Comparison of ENCODE assay signal across 8 mouse cellular contexts in the genomic region with DNA sequence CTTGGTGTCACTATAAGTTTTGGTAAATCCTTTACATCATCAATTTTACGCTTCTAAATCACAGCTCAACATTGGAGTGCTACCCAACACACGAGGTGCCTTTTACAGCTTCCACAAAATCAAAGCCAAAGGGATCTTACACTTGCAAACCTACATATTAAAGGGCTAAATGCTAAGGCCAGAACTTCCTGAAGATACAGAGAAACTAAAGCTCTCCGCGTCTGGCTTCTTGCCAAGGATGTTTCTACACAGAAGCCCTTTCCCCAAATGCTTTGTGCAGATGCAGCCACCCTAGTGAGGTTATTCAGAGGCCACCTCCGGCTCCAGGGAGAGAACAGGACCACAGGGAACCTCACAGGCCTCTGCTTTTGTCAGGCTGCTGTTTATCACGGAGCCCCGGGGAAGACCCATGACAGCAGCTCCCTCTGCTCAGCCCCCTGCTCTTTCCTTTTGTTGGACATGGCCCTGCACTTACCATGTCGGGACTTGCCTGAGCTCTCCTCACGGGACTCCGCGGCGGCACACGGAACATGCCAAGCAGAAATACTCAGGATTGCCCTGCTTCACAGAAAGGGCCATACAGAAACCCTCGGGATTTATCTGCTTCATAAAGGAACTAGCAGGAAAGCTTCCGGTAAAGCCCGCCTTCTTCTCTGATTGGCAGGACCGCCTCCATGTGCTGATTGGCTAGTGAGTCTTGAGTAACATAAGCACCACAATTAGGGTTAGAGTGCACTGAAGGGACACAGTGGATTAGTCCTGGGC. TPM values are rescaled to one million over a fixed set of nuclear protein-coding genes. Genes with fewer than 3 reads are reported as not detected.
A peak's percentile ranks its signal among the peaks of the same experiment; 100 is the strongest.
DNase-seq lines count a peak whose midpoint lies in the region; ATAC-seq and TF ChIP-seq lines count a peak whose summit lies in the region.
"Not testable (repeated sequence)": the region's sequence is repeated elsewhere in the genome, so short reads cannot be mapped to it uniquely, and the experiment has no call there.

A gene (minus strand): TSS at position 653 of the 765 bp plus-strand sequence.

- peak; percentile 99 for ATAC-seq in forebrain, embryonic 15.5 days (replicated peaks)
- ATAC-seq in liver, embryonic 16.5 days (ENCODE audit: low read depth): peak; percentile 97
- peak; percentile 98 for ATAC-seq in neural tube, embryonic 12.5 days (ENCODE audit: low FRiP score, low read depth)
- peak; percentile 98 for ATAC-seq in stomach, postnatal 0 days (ENCODE audit: low FRiP score, low TSS enrichment)

- not testable (repeated sequence) for H3K36me3 ChIP-seq in ES-Bruce4 (ENCODE audit: control insufficient read depth, insufficient read depth, low read length, poor library complexity, severe bottlenecking); forebrain, embryonic 15.5 days; liver, embryonic 16.5 days (ENCODE audit: control insufficient read depth, insufficient read depth); neural tube, embryonic 12.5 days; stomach, postnatal 0 days (ENCODE audit: control insufficient read depth, insufficient read depth, low read length)

- H3K4me2 ChIP-seq in forebrain, embryonic 15.5 days (replicated peaks): peak within 1 kb of the TSS; percentile 43
- H3K4me2 ChIP-seq in liver, embryonic 16.5 days (ENCODE audit: low read depth, low read length): peak within 1 kb of the TSS; percentile 37
- H3K4me2 ChIP-seq in neural tube, embryonic 12.5 days (replicated peaks): peak within 1 kb of the TSS; percentile 51
- peak within 1 kb of the TSS; percentile 54 for H3K4me2 ChIP-seq in stomach, postnatal 0 days (replicated peaks; ENCODE audit: low read depth)

- intact Hi-C loops in heart, postnatal 14 days (cut with DNase I): loop anchor here (5.0 kb wide), 1 partner anchor 50 kb away; no protein-coding TSS in a partner anchor

- H3K9ac ChIP-seq in ES-Bruce4 (ENCODE audit: low read depth, poor library complexity, severe bottlenecking): peak within 1 kb of the TSS; percentile 54
- H3K9ac ChIP-seq in forebrain, embryonic 15.5 days (replicated peaks): peak within 1 kb of the TSS; percentile 86
- peak within 1 kb of the TSS; percentile 19; the same call in 1 of the 2 replicates for H3K9ac ChIP-seq in liver, embryonic 16.5 days (ENCODE audit: low read depth, low read length)
- H3K9ac ChIP-seq in neural tube, embryonic 12.5 days: peak within 1 kb of the TSS; percentile 74
- H3K9ac ChIP-seq in stomach, postnatal 0 days (ENCODE audit: low read length): peak within 1 kb of the TSS; percentile 75

- peak; percentile 83 for DNase-seq in cerebellum, adult 11 months
- DNase-seq in heart, postnatal 14 days: peak; percentile 83 to 86
- DNase-seq in large intestine, adult 2 months (ENCODE audit: low read depth, low spot score): peak; percentile 80
- peak; percentile 85 for DNase-seq in stomach, postnatal 0 days (ENCODE audit: low spot score)

- H3K4me3 ChIP-seq in ES-Bruce4 (ENCODE audit: low read depth, low read length): peak within 1 kb of the TSS; percentile 99
- H3K4me3 ChIP-seq in forebrain, embryonic 15.5 days: peak within 1 kb of the TSS; percentile 71
- H3K4me3 ChIP-seq in liver, embryonic 16.5 days (ENCODE audit: low read depth, low read length): peak within 1 kb of the TSS; percentile 51
- peak within 1 kb of the TSS; percentile 55 for H3K4me3 ChIP-seq in neural tube, embryonic 12.5 days
- peak within 1 kb of the TSS; percentile 59 for H3K4me3 ChIP-seq in stomach, postnatal 0 days (ENCODE audit: low read depth, low read length)

- H3K27ac ChIP-seq in ES-Bruce4 (ENCODE audit: insufficient read depth, low read length): peak within 1 kb of the TSS; percentile 89
- peak within 1 kb of the TSS; percentile 91 for H3K27ac ChIP-seq in forebrain, embryonic 15.5 days (replicated peaks)
- not testable (repeated sequence) for H3K27ac ChIP-seq in liver, embryonic 16.5 days (ENCODE audit: low read length)
- peak within 1 kb of the TSS; percentile 88 for H3K27ac ChIP-seq in neural tube, embryonic 12.5 days
- H3K27ac ChIP-seq in stomach, postnatal 0 days (replicated peaks): peak within 1 kb of the TSS; percentile 79

- peak; percentile 66 for TF ChIP-seq POLR2A in ES-Bruce4 (IDR thresholded peaks at IDR 0.05; ENCODE audit: insufficient read depth, low read length)

- TF ChIP-seq CTCF in ES-Bruce4 (IDR thresholded peaks at IDR 0.05; ENCODE audit: low read depth, low read length); stomach, postnatal 0 days (IDR thresholded peaks at IDR 0.05; ENCODE audit: low read depth): not testable (repeated sequence)

- not testable (repeated sequence) for H3K27me3 ChIP-seq in ES-Bruce4 (ENCODE audit: control insufficient read depth, insufficient read depth, low read length, poor library complexity, severe bottlenecking); forebrain, embryonic 15.5 days; liver, embryonic 16.5 days (ENCODE audit: control insufficient read depth, insufficient read depth, low read depth, low read length); neural tube, embryonic 12.5 days (replicated peaks); stomach, postnatal 0 days (ENCODE audit: control insufficient read depth, insufficient read depth, low read length)

- not testable (repeated sequence) for H3K4me1 ChIP-seq in ES-Bruce4 (ENCODE audit: control insufficient read depth, insufficient read depth, low read length); forebrain, embryonic 15.5 days; liver, embryonic 16.5 days (ENCODE audit: control insufficient read depth, low read depth, low read length); neural tube, embryonic 12.5 days; stomach, postnatal 0 days (replicated peaks; ENCODE audit: control insufficient read depth, insufficient read depth)

- 4% methylated on average over 17 of the region's 17 CpGs for WGBS in forebrain, embryonic 15.5 days
- WGBS in large intestine, adult 2 months: 3% methylated on average over 17 of the region's 17 CpGs
- under 1% methylated on average over 14 of the region's 17 CpGs for WGBS in liver, embryonic 16.5 days (ENCODE audit: insufficient replicate concordance)
- WGBS in neural tube, embryonic 12.5 days: 4% methylated on average over 17 of the region's 17 CpGs
- 2% methylated on average over 15 of the region's 17 CpGs for WGBS in stomach, postnatal 0 days

- not testable (repeated sequence) for TF ChIP-seq EP300 in ES-Bruce4 (IDR thresholded peaks at IDR 0.05; ENCODE audit: insufficient read depth, low read depth, low read length); stomach, postnatal 0 days (optimal IDR thresholded peaks at IDR 0.05)

- H3K9me3 ChIP-seq in ES-Bruce4 (replicated peaks; ENCODE audit: control insufficient read depth, insufficient read depth, low read length, poor library complexity, severe bottlenecking); forebrain, embryonic 15.5 days; liver, embryonic 16.5 days (replicated peaks; ENCODE audit: control insufficient read depth, low read length); neural tube, embryonic 12.5 days; stomach, postnatal 0 days (ENCODE audit: control insufficient read depth, low read length): not testable (repeated sequence)

RNA-seq across cellular contexts. Expression of the gene that starts here (rescaled TPM):
- 7.8 and 9.0 TPM in 2 replicates for polyA plus RNA-seq in ES-Bruce4 (2011; ENCODE audit: insufficient read depth, insufficient read length, low read depth, missing spikeins)
- polyA plus RNA-seq in forebrain, embryonic 15.5 days (2015; fragmentation: Nextera tagmentation; extraction: Ambion mirVana): 13.6 and 16.5 TPM in 2 replicates
- total RNA-seq in heart, postnatal 14 days (2021): 1 to 10 TPM; 2.4 to 2.5 TPM
- 1.1 and 1.5 TPM in 2 replicates for polyA plus RNA-seq in large intestine, adult 2 months (2012; rRNA removed)
- 0.59 and 1.1 TPM in 2 replicates for polyA plus RNA-seq in liver, embryonic 16.5 days (2015; fragmentation: Nextera tagmentation; extraction: Ambion mirVana)
- polyA plus RNA-seq in neural tube, embryonic 12.5 days (2016; fragmentation: Nextera tagmentation; extraction: Ambion mirVana): 11.9 and 13.7 TPM in 2 replicates
- 2.4 and 2.5 TPM in 2 replicates for polyA plus RNA-seq in stomach, postnatal 0 days (2015; fragmentation: Nextera tagmentation; extraction: Ambion mirVana)

Comparison
In these comparisons a context has a peak if more than half of its experiments do, and no peak if none do; other contexts are left out.
1. H3K9ac ChIP-seq: peak in every context shown above with its lines; median percentile 86 in forebrain, embryonic 15.5 days; 75 in stomach, postnatal 0 days; 74 in neural tube, embryonic 12.5 days; 54 in ES-Bruce4; 19 in liver, embryonic 16.5 days.